Mouse (Mus musculus) liver, embryonic 13.5 days (tissue): Measurements from ENCODE around the gene Prss46. TPM values are rescaled to one million over a fixed set of nuclear protein-coding genes. Genes with fewer than 3 reads are reported as not detected.

ENCODE experiments used
- ATAC-seq: fragments of 200-750 bp; cut with Nextera tagmentation; 2 replicates; pipeline ENCODE4 v1.8.0; 2017; ENCODE audit warnings: low read depth, mild to moderate bottlenecking, moderate number of reproducible peaks, moderate library complexity
- DNase-seq: peaks from one replicate; pipeline ENCODE4 v3.0.0; 2022
- H3K27ac ChIP-seq: fragments of 300-500 bp; sonication (generic); 2 replicates; pipeline ENCODE4 v1.5.1; 2015; ENCODE audit warnings: moderate library complexity, mild to moderate bottlenecking, inconsistent platforms
- H3K27me3 ChIP-seq: fragments of 300-500 bp; sonication (generic); 2 replicates; pipeline ENCODE4 v1.6.1; 2015; ENCODE audit warnings: mild to moderate bottlenecking, inconsistent platforms
- H3K36me3 ChIP-seq: fragments of 300-500 bp; sonication (generic); 2 replicates; pipeline ENCODE4 v1.6.1; 2015; ENCODE audit warnings: mild to moderate bottlenecking, inconsistent platforms
- H3K4me1 ChIP-seq: fragments of 300-500 bp; sonication (generic); replicated peaks from 2 replicates; pipeline ENCODE4 v1.6.1; 2015; ENCODE audit warnings: inconsistent platforms
- H3K4me2 ChIP-seq: fragments of 300-500 bp; sonication (generic); 2 replicates; pipeline ENCODE4 v1.6.1; 2015; ENCODE audit warnings: inconsistent platforms, mild to moderate bottlenecking, moderate library complexity
- H3K4me3 ChIP-seq: fragments of 300-500 bp; sonication (generic); replicated peaks from 2 replicates; pipeline ENCODE4 v1.5.1; 2015; ENCODE audit warnings: mild to moderate bottlenecking, inconsistent platforms
- H3K9ac ChIP-seq: fragments of 300-500 bp; sonication (generic); 2 replicates; pipeline ENCODE4 v1.6.1; 2015; ENCODE audit warnings: mild to moderate bottlenecking, inconsistent platforms
- H3K9me3 ChIP-seq: fragments of 300-500 bp; sonication (generic); replicated peaks from 2 replicates; pipeline ENCODE4 v1.6.1; 2016; ENCODE audit warnings: inconsistent platforms
- WGBS: fragments of 180-500 bp; shearing (Covaris S2); methylation state at CpG from one replicate; pipeline ENCODE4 v1.1.7; 2015; ENCODE audit not compliant: insufficient replicate concordance; 5-methylcytosine and 5-hydroxymethylcytosine counted together
- polyA plus RNA-seq: library from polyadenylated mRNA; unstranded; fragments of >200 nt; fragmentation: Nextera tagmentation; extraction: Ambion mirVana; gene quantifications from 2 replicates; pipeline ENCODE4 v1.2.1, GENCODE M21; 2015

Gene Prss46
- polyA plus RNA-seq, 1 experiment from 2014 or later: not detected

- 53% methylated on average over 5 of the region's 5 CpGs for WGBS
- peaks cover 10% of the 10 kb centered on the region; the same call in 1 of the 2 replicates for H3K27me3 ChIP-seq
- no peak overlapping the region for H3K4me2 ChIP-seq
- DNase-seq: no peak
- H3K27ac ChIP-seq: no peak overlapping the region
- no peaks in the 10 kb centered on the region for H3K4me1 ChIP-seq
- H3K36me3 ChIP-seq: no peaks in the 10 kb centered on the region
- H3K9me3 ChIP-seq: no peaks in the 10 kb centered on the region
- no peak overlapping the region for H3K9ac ChIP-seq
- ATAC-seq: no peak
- H3K4me3 ChIP-seq: no peak overlapping the region
Measured at GRCm38 (mm10) chr9:110833021-110833420, 11.3 kb upstream of the Prss46 start.

GRCm38 (mm10) chr9:110834411-110834810 lies 9.9 kb upstream of the Prss46 start, which contains the start of gene Prss45:
Gene Prss45 (plus strand): TSS chr9:110834588.
- H3K4me1 ChIP-seq: no peaks in the 10 kb centered on the region
- DNase-seq (no peak), ATAC-seq (no peak)
- H3K4me2 ChIP-seq: no peak within 1 kb of the TSS
- WGBS: 70% methylated on average over 19 of the region's 19 CpGs
- H3K27me3 ChIP-seq: no peaks in the 10 kb centered on the region
- H3K9me3 ChIP-seq: no peaks in the 10 kb centered on the region
- H3K27ac ChIP-seq: no peak within 1 kb of the TSS
- H3K4me3 ChIP-seq: no peak within 1 kb of the TSS
- no peaks in the 10 kb centered on the region for H3K36me3 ChIP-seq
- H3K9ac ChIP-seq: no peak within 1 kb of the TSS

GRCm38 (mm10) chr9:110834961-110835360 lies 9.3 kb upstream of the Prss46 start:
- Histone ChIP-seq H3K4me1 (no peaks in the 10 kb centered on the region), H3K4me3 (no peak overlapping the region), H3K27me3 (no peaks in the 10 kb centered on the region), H3K27ac (no peak overlapping the region), H3K9me3 (no peaks in the 10 kb centered on the region), H3K9ac (no peak overlapping the region), H3K36me3 (no peaks in the 10 kb centered on the region), H3K4me2 (no peak overlapping the region)
- ATAC-seq: no peak
- 32% methylated on average over 10 of the region's 10 CpGs for WGBS
- DNase-seq: no peak

- H3K36me3 ChIP-seq: no peaks in the 10 kb centered on the region
- no peak overlapping the region for H3K27ac ChIP-seq
- peaks cover 7% of the 10 kb centered on the region for H3K4me1 ChIP-seq
- WGBS: 51% methylated on average over 2 of the region's 2 CpGs
- H3K4me2 ChIP-seq: no peak overlapping the region
- DNase-seq (no peak), ATAC-seq (no peak)
- no peaks in the 10 kb centered on the region for H3K27me3 ChIP-seq
- no peak overlapping the region for H3K4me3 ChIP-seq
- H3K9me3 ChIP-seq: no peaks in the 10 kb centered on the region
- H3K9ac ChIP-seq: no peak overlapping the region
Measured at GRCm38 (mm10) chr9:110836112-110836511, 8.2 kb upstream of the Prss46 start.

GRCm38 (mm10) chr9:110840905-110841304 lies 3.4 kb upstream of the Prss46 start:
- no peaks in the 10 kb centered on the region for H3K9me3 ChIP-seq
- H3K4me1 ChIP-seq: peaks cover 10% of the 10 kb centered on the region
- H3K27me3 ChIP-seq: no peaks in the 10 kb centered on the region
- no peak for ATAC-seq
- no peaks in the 10 kb centered on the region for H3K36me3 ChIP-seq
- no peak overlapping the region for H3K4me2 ChIP-seq
- H3K4me3 ChIP-seq: no peak overlapping the region
- no peak overlapping the region for H3K9ac ChIP-seq
- 74% methylated on average over 6 of the region's 6 CpGs for WGBS
- no peak overlapping the region for H3K27ac ChIP-seq
- no peak for DNase-seq

GRCm38 (mm10) chr9:110841438-110841837 lies 2.9 kb upstream of the Prss46 start:
- DNase-seq: no peak
- 33% methylated on average over 2 of the region's 2 CpGs for WGBS
- no peak for ATAC-seq

GRCm38 (mm10) chr9:110849162-110849561 lies 4.9 kb downstream of the Prss46 start:
- H3K27me3 ChIP-seq: no peaks in the 10 kb centered on the region
- 75% methylated on average over 7 of the region's 7 CpGs for WGBS
- ATAC-seq: no peak
- no peak overlapping the region for H3K4me2 ChIP-seq
- H3K36me3 ChIP-seq: no peaks in the 10 kb centered on the region
- H3K9ac ChIP-seq: no peak overlapping the region
- no peaks in the 10 kb centered on the region for H3K9me3 ChIP-seq
- H3K4me3 ChIP-seq: no peak overlapping the region
- H3K4me1 ChIP-seq: no peaks in the 10 kb centered on the region
- no peak overlapping the region for H3K27ac ChIP-seq
- no peak for DNase-seq

More at GRCm38 (mm10) chr9:110841438-110841837, 2.9 kb upstream of the Prss46 start:
- no peaks in the 10 kb centered on the region for H3K36me3 ChIP-seq
- H3K27me3 ChIP-seq: no peaks in the 10 kb centered on the region
- no peak overlapping the region for H3K4me2 ChIP-seq
- peaks cover 10% of the 10 kb centered on the region for H3K4me1 ChIP-seq
- H3K9ac ChIP-seq: no peak overlapping the region
- no peak overlapping the region for H3K27ac ChIP-seq
- H3K4me3 ChIP-seq: no peak overlapping the region
- no peaks in the 10 kb centered on the region for H3K9me3 ChIP-seq

GRCm38 (mm10) chr9:110855903-110856302 lies 11.6 kb downstream of the Prss46 start:
- Histone ChIP-seq H3K4me3 (no peak overlapping the region), H3K4me2 (no peak overlapping the region), H3K9me3 (no peaks in the 10 kb centered on the region), H3K9ac (no peak overlapping the region), H3K4me1 (peaks cover 38% of the 10 kb centered on the region), H3K36me3 (no peaks in the 10 kb centered on the region), H3K27ac (no peak overlapping the region), H3K27me3 (peaks cover 5% of the 10 kb centered on the region; the same call in 1 of the 2 replicates)
- DNase-seq (no peak), ATAC-seq (no peak)
- 58% methylated on average over 7 of the region's 7 CpGs for WGBS

GRCm38 (mm10) chr9:110856920-110857319 lies 12.6 kb downstream of the Prss46 start:
- Histone ChIP-seq H3K4me1 (peaks cover 45% of the 10 kb centered on the region), H3K4me3 (no peak overlapping the region), H3K9me3 (no peaks in the 10 kb centered on the region), H3K36me3 (no peaks in the 10 kb centered on the region), H3K9ac (no peak overlapping the region), H3K27me3 (peaks cover 5% of the 10 kb centered on the region; the same call in 1 of the 2 replicates), H3K4me2 (no peak overlapping the region), H3K27ac (no peak overlapping the region)
- DNase-seq (no peak), ATAC-seq (no peak)
- WGBS: 13% methylated on average over 4 of the region's 4 CpGs

GRCm38 (mm10) chr9:110857781-110858472 lies 13.6 kb downstream of the Prss46 start, which contains the start of gene Prss50:
Gene Prss50 (plus strand): TSS chr9:110857967.
- H3K4me3 ChIP-seq: peak within 1 kb of the TSS; percentile 67
- 9% methylated on average over 50 of the region's 50 CpGs for WGBS
- DNase-seq (peak; percentile 42), ATAC-seq (peak; percentile 11; the same call in 1 of the 2 replicates)
- H3K9ac ChIP-seq: peak within 1 kb of the TSS; percentile 69
- H3K27ac ChIP-seq: peak within 1 kb of the TSS; percentile 91
- no peaks in the 10 kb centered on the region for H3K36me3 ChIP-seq
- no peaks in the 10 kb centered on the region for H3K9me3 ChIP-seq
- H3K27me3 ChIP-seq: peaks cover 5% of the 10 kb centered on the region; the same call in 1 of the 2 replicates
- peaks cover 49% of the 10 kb centered on the region for H3K4me1 ChIP-seq
- peak within 1 kb of the TSS; percentile 86 for H3K4me2 ChIP-seq

- WGBS: 37% methylated on average over 5 of the region's 5 CpGs
- Histone ChIP-seq H3K9ac (peak overlapping the region; percentile 69), H3K27me3 (peaks cover 5% of the 10 kb centered on the region; the same call in 1 of the 2 replicates), H3K9me3 (no peaks in the 10 kb centered on the region), H3K4me1 (peaks cover 49% of the 10 kb centered on the region), H3K36me3 (no peaks in the 10 kb centered on the region), H3K4me3 (peak overlapping the region; percentile 67), H3K27ac (peak overlapping the region; percentile 91), H3K4me2 (peak overlapping the region; percentile 86)
- ATAC-seq (no peak), DNase-seq (no peak)
Measured at GRCm38 (mm10) chr9:110858523-110858922, 14.2 kb downstream of the Prss46 start.
